Mouse (Mus musculus) urinary bladder, postnatal 10 days (tissue): ENCODE results near the gene Ckb.

Experiments used
- DNase-seq: peaks from one replicate; pipeline ENCODE4 v3.0.0; 2022; ENCODE audit warnings: low spot score

The Ckb gene

DNA sequence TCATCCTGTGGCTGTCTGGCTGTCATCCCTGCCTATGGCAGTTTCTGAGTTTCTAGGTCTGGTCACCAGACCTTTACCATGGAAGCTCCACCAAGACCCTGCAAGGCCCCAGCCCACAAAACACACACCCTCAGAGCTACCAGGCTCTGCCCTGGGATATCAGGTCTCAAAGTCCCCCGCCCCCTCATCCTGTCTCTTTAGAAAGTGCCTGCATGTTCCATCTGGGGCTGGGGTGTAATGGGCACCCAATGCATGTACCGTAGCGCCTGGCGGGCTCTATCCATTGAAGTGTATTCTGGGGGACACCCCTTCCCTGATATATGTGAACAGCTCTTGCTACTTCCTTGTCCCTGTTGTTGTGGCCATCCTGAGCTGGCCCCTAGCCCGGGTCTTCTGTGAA, 20.8 kb upstream of the Ckb start:
- no peak for DNase-seq

DNA sequence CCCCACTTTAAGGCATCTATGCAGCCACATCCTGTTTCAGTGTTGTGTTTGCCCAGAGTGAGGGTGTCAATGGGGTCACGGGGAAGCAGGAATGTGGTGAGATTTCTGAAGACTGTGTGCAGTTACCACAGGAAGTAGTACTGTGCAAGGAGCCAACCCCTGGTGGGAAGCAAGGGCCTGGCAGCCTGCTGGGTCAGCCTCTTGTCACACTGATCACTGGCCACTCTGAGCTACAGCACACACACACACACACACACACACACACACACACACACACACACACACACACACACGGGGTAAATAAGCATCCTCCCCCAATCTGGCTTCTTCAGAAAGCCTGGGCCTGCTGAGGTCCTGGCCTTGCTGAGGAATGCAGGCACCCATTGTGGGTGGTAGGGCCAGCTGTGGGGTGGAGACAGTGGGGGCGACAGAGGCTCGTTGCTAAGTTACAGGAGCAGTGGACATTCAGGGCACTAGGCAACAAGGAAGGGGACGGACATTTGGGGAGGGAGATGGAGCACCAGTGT, 19.3 kb upstream of the Ckb start:
- no peak for DNase-seq

DNA sequence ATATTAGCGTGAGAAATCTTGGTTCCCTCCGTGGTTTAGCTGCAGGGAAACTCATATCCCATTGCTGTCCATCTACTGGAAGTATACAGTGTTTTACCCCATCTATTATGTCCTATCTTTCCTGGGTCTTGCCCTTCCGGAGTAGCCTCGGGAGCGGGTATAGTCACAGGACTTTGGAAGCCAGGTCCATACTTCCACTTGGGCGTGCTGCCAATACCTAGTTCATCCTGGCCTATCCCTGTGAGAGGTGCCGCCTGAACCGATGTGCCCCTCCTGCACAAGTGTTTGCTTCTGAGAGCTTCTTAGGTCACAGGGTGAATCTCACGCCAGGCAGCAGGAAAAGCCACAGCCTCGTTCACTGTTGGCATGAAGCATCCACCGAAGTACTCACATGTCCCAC, 17.3 kb upstream of the Ckb start:
- no peak for DNase-seq

DNA sequence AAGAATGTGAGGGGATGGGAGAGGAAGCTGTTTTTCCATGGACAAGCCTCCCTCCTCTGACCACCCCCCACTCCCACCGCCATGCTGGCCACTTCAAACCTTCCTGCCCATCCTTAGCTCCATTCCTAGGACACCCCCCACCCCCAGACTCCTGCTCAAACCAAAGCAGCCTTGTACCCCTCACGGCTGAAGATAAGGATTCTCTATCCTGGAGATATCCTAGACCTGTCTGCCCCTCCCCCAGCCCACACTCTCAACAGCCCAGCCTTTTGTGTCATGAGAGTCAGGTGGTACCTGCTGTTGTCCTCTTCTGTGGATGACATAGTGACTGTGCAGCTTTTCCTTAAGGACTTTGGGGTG, 15.9 kb upstream of the Ckb start:
- no peak for DNase-seq

DNA sequence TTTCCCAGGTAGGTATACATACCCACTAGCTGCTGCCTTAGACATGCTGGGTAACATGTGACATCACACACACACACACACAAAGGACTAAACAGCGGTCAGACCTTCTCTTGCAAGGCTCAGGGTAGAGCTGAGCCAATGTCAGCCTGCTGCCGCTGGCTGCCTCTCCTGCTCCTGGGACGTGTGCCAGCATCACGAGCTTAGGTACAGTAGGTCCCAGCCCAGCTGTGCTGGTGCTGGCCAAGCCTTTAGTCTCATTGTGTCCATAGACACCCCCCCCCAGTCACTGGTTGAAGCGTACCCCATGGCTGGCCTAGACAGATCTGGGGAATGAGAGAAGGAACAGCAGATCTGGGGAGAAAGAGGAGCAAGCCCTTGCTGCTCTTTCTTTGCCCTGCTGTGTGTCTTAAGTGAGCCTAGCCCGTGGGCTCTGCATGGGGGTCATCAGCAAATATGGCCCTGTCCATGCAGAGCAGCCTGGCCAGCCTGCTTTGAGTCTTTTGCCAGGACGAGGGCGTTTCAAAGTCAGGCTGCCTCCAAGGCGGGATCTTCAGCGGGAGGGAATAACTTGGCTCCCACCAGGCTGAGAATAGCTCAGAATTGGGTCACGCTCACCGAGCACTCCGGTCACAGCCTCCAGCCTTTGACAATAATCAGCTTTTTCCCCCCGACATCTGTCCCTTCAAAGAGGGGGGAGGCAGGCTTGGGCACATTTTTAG, 15.4 kb upstream of the Ckb start:
- DNase-seq: no peak

DNA sequence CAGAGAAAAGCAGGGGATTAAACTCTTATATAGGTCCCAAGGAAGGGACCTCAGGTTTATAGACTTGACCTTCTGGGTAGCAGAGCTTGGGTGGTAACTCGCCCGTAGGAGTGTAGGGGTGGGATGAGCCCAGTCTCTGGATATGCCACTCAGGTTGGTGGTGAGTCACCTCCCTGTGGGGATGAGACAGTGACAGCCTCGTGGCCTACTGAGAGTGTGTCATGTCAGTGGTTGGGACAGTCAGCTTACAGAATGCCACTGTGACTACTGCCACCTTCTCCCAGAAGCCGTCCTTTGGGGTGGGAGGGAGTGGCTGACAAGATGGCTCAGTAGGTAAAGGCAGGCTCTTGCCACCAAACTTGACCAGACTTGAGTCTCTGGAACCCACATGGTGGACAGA, 14.3 kb upstream of the Ckb start:
- DNase-seq: no peak

DNA sequence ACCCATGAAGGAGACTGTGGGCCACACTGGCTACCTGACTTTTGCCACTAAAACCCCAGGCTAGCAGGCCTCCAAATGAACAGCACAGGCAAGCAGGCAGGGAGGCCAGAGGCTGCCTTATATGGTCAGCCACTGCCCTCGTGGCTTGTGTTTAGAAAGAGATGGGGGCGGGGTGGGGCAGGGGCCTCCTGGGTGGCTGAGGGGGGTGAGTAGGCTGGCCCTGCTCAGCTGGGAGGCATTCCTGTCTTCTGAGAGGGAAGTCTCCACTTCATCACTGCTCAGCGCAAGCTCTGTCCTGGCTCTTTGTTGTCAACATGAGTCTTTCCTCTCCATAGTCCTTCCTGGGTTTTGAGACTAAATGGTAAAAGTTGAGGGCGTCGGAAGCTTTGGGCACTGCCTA, 10.7 kb upstream of the Ckb start:
- DNase-seq: no peak

DNA sequence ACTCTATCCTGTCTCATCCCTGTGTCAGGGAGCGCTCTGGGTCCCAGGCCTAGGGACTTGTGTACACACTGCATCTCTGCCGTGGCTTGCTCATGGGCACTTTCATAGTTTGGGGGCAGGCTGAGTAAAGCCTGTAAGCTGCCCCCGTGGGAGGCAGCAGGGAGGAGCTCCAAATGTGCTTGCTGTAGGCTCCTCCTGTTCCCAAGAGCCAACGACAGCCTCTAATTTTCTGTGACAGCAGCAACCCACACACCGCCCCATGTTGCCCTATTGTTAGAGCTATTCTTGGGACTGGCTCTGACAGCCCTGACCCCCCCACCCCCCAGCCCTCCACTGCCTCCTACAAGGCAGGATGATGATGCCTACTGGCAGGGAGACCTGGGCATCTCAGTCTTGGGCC, 9.9 kb upstream of the Ckb start:
- DNase-seq: no peak

DNA sequence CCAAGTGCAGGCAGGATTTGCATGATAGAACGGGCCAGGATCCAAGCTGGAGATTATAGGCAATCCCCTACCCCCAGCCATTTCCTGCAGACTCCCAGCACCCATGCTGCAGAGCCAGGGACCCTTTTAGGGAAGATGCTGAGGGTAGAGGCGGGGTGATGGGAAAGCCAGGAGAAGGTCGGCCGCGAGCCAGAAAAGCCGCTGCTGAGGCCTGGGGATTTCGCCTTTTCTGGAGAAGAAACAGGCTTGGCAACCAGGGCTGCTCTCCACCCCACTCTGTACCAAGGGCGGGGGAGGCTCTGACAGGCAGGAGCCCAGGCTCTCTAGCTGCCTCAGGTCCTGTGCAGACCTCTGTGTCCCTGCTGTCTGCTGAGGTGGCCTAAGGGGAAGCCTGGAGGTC, 9.2 kb upstream of the Ckb start:
- no peak for DNase-seq

DNA sequence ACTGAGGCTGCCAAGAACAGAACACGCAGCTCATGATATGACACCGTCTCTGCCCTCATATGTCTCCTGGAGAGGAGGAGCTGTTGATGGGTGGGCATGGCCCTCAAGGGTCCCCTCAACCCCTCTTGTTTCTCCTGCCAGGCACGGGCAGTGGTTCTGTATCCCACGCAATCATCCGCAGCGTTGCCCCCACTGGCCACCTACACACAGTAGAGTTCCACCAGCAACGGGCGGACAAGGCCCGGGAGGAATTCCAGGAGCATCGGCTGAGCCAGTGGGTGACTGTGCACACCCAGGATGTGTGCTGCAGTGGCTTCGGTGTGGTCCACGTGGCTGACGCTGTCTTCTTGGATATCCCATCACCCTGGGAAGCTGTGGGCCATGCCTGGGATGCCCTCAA, 8.5 kb upstream of the Ckb start:
- DNase-seq: no peak

DNA sequence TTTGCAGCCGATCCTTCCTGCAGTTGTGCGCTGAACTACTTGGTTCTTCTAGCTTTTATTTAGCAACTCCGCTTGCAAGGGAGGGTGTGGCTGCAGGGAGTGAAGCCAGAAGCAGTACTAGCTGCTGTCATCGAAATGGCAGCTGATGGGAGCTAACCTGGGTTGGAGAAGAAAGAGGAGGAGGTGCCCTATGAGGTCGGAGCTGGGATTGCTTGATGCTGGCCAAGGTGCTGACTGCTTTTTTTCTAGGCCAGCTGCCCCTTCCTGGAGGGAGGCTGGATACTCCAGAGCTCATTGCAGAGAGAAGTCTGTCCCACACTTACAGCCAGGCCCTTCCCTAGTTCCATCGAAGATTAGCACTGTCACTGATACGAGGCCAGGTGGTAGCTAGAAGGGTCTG, 6.9 kb upstream of the Ckb start:
- no peak for DNase-seq

DNA sequence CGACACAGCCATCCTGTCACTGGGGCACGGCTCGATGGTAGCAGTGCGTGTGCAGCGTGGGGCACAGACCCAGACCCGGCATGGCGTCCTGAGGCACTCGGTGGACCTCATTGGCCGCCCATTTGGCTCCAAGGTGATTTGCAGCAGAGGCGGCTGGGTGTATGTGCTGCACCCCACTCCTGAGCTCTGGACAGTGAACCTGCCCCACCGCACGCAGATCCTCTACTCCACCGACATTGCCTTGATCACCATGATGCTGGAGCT, 6.5 kb upstream of the Ckb start:
- no peak for DNase-seq

DNA sequence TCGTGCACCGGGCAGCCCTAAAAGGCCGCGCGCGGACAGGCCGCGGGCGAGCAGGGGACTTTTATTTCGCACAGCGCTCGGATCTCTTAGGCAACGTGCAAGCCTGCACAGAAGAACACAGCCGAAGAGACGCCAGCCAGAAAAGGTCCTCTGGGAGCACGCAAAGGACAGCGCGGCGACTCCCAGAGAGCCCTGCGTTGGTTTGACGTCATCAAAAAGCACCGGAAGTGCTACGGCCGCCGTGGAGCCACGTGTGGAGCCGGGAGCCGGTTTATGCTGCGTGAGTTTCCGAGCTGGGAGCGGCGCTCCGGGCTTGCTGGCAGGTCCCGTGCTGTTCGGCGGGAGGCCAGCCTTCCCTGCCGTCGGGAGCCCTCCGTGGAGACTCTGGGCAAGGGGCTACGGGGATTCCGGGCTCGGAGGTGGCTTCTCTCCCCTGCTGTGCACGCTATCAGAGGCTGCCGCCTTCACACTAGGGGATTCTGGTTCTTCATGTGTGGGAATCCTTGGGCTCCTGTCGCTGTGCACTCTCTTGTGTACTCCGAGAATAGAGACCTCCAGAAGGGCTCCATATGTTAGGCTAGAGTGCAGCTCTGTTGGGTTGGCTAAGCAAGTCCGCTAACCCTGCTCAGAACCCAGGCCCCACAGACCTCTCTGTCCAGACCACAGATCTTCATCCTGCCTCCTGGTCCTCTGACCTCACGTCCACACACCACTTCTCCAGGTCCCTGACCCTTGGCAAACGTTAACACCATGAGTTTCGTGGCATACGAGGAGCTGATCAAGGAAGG, 5.9 kb upstream of the Ckb start, which contains the start of gene Trmt61a:
TSS of gene Trmt61a (plus strand) at position 224 of the 788 bp plus-strand sequence.
- peak; percentile 81 for DNase-seq

DNA sequence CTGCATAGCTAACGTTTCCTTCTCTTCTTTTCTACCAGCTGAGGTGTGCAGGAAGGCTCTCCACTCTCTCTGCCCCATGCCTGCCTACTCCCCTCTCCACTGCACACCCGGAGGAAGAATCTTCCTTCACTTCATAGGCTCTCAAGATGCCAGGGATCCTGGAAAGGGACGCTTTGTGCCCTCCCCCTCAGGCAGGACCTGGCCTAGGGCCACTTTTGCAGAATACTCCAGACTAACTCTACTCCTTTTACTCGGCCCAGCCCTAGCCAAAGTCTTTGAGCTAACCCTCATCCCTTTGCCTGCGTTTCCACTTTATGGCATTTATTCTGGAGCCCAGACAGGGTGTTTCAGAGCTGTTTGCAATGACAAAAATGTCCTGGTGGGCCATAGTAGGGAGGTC, 5.3 kb upstream of the Ckb start:
- DNase-seq: no peak

DNA sequence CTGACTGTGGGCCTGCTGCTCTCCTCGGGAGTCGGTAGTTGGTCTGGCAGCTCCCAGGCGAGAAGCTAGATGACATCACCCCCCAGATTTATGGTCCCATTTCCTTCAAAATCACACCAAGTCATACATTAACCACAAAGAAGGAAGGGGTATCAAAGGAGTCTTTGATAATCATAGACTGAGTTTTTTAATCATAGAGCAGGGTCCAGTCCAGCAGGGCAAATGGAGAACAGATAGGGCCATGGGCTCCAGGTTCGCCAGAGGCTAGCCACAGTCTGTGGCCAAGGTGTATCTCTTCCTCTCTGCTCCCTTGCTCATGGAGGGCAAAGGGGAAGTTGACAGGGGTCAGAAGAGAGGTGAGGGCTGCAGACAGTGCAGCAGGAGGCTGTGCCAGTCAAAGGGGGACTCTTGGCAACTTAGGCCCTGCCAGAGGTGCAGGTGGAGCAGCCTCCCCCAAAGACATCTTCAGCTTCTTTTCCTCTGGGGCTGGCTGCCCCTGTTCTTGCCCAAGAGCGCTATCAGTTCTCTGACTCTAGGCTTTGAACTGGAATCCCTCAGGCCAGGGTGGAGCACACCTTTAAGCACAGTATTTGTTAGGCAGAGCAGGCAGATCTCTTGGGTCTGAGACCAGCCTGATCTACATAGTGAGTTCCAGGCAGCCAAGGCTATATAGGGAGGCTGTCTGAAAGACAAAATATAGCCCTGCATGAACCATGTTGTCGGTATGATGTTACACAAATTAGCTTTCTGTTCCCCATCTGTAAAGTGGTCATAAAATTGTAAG, 3.9 kb upstream of the Ckb start:
- DNase-seq: no peak

DNA sequence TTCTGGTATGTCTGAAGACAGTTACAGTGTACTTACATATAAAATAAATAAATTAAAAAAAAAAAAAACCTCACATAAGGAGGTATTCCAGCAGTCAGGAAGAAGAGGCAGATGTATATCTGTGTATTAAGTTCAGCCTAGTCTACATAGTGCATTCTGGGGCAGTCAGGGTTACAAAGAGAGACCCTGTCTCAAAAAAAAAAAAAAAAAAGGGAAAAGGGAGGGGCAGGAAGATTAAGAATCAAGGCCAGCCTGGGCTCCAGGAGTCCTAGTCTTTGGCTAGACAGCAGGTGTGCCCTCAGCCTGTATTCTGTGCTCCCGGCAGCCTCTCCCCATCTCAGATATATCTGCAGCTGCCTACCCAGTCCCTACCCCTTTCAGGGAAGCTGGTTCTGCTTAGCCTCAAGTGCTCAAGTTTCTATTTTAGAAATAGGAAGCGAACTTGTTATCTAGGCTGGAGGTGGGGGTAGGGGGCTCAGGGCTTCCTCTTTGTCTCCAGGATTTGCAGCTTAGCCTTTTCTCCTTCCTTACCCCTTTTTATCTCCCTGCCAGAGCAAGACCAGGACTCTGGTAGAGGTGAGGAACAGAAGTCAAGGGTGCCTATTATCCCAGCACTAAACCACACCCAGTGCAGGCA, 2.8 kb upstream of the Ckb start:
- DNase-seq: no peak

DNA sequence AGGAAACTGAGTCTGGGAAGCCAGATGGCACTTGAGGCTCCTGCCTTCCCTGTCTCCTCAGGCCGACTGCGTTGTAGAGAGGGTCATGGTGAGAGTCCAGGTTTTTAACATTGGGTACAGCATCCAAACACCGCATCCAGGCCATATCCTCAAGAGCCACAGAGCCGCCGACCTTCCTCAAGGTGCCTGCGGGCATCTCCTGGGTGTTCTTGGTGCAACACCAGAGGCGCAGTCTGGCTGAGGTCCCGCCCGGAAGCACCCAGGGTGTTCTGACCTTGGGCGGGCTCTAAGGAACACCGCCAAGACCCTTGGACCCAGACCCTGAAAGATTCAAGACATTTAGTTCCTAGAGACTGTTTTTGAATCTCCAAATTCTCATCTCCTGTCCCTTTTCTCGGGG, 443 bp upstream of the Ckb start:
- DNase-seq: no peak

DNA sequence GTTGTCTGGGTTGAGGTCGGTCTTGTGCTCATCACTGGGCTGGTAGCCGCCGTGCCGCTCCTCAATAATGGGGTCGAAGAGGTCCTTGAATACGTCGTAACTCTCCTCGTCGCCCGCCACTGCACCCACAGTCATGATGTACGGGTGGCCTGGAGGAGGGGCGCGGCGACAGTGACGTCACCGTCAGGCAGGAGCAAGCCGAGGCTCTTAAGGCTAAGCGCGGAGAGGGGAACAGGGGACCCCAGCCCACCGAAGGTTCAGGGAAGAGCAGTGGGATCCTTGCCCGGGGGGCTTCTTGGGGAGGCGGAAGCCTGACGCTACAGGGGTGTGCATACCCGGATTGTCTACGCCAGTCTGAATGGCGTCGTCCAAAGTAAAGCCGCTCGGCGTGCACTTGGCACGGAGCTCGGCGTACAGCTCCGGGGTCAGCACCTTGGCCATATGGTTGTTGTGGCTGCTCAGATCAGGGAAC, 671 bp downstream of the Ckb start:
- no peak for DNase-seq

DNA sequence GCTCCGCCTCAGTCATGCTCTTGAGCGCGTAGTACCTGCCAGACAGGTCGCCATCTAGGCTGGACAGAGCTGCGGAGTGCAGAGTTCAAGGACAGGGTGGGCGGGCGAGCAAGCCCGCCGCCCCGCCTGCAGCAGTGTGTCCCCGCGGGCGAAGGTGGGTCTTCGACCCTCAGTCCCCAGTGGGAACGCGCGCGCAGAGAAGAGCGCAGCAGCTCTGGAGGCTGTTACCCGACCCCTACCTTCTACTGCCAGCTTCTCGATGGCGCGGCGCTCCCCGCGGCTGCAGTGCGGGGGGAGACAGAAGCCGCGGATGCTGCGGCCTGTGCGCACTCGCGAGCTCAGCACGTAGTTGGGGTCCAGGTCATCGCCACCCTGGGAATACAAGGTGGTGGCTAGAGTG, 1.2 kb downstream of the Ckb start:
- no peak for DNase-seq

DNA sequence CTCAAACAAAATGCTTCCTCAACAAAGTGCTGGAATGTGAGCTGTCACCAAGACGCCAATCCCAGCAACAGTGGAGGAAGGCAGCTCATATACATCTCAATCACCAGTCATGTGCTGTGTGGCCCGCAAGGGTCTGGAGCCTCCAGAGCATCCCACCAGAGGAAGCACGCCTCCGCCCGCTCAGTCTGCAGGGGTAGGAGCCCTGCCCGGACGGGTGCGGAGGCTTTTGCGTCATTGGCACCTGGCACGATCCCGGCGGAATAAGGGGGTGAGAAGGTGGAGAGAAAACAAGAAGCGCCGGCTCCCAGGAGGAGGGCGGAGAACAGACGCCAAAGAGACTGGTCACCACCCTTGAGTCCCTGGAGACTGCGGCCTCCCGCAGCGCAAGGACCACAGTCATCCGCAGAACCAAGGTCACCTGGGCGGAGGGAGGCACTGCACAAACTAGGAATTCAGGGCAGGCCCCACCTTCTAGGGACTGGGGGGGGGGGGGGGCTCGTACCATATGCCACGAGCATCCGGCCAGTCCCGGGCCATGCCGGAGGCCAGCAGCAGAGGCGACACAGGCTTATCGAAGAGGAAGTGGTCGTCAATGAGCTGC, 1.7 kb downstream of the Ckb start:
- DNase-seq: no peak

DNA sequence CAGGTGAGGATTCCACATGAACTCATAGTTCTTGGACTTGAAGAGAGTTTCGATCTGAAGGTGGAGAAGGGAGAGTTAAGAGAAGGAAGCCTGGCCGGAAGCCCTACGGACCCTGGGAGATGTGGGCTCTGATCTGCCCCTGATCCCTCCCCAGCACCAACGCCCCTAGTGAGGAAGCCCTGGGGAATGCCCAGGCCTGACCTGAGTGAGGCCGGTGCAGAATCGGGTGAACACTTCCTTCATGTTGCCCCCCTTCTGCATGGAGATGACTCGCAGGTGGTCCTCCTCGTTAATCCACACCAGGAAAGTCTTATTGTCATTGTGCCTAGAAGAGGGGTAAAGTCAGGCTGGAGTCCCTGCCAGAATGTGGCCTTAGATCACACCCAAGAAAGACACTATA, 2.2 kb downstream of the Ckb start:
- no peak for DNase-seq
